Mouse (Mus musculus) left cerebral cortex, postnatal 10 days (tissue): ENCODE data around the gene Arv1. TPM values are rescaled to one million over a fixed set of nuclear protein-coding genes. Genes with fewer than 3 reads are reported as not detected.

Experiments used
- DNase-seq, 2 experiments: peaks; one replicate each; pipeline ENCODE4 v3.0.0; 2021 to 2022; ENCODE audit warnings: low spot score in 2 of 2, mixed read lengths in 1 of 2; ENCODE audit errors: extremely low spot score in 1 of 2
- intact Hi-C: fragments of 180-260 bp; cut with DNase I; formaldehyde crosslinking; loops from one replicate; pipeline ENCODE4 v1.15.1; 2025
- total RNA-seq, 2 experiments: library from RNA; stranded (reverse); gene quantifications; 2 replicates each; pipeline ENCODE4 v1.2.3; 2021

Gene Arv1
- total RNA-seq, 2 experiments from 2014 or later: 14.7 to 18.8 TPM

DNA sequence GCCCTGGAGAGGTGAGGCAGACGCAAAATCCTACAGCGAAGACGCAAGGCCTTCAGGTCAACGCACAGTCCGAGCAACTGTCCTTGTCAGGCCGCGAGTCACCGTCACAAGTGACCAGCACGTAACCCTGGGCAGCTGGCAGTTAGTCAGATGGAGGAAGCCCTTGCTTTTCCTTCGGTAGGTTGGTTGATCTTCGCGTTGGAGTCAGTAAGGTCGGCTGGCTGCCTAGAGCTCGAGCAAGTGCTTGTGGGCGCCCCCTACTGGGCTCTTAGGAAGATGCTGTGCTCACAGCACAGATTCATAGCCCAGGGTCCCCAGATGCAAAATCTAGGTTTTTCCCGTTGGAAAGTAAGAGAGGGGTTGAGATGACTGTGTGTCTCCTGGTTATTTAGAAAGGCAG is 53.8 kb downstream of the Arv1 start:
- intact Hi-C loops: no loop called here
- peak; percentile 55 to 81 for DNase-seq

DNA sequence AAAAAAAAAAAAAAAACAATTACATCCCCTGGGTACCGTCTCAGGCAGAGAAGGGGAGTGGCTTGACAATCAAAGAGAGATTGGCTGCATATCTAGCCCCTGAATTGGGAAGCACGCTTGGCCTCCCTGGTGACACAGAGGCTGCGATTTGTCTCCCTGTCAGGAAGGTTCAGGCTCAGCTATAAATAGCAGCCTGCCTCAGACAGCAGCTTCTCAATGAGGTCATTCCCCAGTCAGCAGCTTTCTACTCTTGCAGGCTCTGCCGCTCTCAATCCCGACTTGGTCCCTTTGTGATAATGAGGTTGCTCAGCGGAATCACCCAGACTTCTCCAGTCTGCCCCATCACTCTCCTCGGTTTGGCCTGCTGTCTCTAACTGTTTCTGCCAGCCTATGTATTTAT is 58.3 kb downstream of the Arv1 start:
- DNase-seq: peak in 1 of 2 experiments; percentile 32
- intact Hi-C loops: loop anchor here (5.0 kb wide), 1 partner anchor 38 kb away; no protein-coding TSS in a partner anchor

DNA sequence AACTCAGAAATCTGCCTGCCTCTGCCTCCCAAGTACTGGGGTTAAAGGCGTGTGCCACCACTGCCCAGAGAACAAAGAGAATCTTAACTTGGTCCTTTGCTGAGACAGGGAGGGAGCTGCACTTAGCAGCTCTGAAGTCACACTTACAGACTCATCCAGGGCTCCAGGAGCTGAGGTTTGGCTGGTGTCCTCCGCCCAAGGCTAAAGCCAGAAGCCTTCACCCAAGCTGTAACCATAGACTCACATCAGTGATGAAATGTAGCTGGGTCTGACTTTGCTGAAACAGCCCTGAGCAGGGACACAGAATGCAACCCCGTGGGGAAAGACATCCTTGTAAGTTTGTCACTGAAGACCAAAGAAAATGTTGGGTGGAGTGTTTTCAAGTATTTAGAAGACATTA is 60.5 kb downstream of the Arv1 start:
- no peak for DNase-seq
- intact Hi-C loops: loop anchor here (5.0 kb wide), 1 partner anchor 40 kb away; no protein-coding TSS in a partner anchor

DNA sequence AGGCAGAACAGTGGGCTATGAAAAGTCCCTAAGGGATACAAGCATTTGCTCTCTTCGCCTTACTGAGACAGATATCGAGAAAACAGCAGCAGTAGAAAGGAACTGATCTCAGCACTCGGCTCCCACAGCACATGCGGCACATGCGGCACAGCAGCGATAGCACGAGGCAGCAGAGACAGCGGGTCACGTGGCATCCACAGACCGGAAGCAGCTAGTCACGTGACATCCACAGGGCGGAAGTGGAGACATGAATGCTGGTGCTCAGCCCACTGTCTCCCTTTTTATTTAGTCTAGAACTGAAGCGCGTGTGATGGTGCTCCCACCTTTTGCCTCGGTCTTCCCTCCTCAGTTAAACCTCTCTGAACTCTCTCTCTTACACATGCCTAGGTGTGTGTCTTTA is 61.3 kb downstream of the Arv1 start:
- intact Hi-C loops: loop anchor here (5.0 kb wide), 1 partner anchor 41 kb away; no protein-coding TSS in a partner anchor
- no peak for DNase-seq

Other genes starting within 250 kb of the Arv1 start
- 10 to 100 TPM; 32.8 to 39.1 TPM for gene Cog2, start 201.4 kb upstream of the Arv1 start, total RNA-seq
- gene Agt, start 152.4 kb upstream of the Arv1 start, total RNA-seq: 10 to 100 TPM; 10.4 to 20.5 TPM
- not detected for gene Capn9, start 146.0 kb upstream of the Arv1 start, total RNA-seq
- 10 to 100 TPM; 55.2 to 64.5 TPM for gene 2310022B05Rik, start 58.8 kb upstream of the Arv1 start, total RNA-seq
- gene Ttc13, start 156 bp upstream of the Arv1 start, total RNA-seq: 10 to 100 TPM; 57.8 to 58.7 TPM
- gene Fam89a, start 29.7 kb downstream of the Arv1 start, total RNA-seq: not detected
- gene Trim67, start 71.0 kb downstream of the Arv1 start, total RNA-seq: 10 to 100 TPM; 30.6 to 39.3 TPM
- 10 to 100 TPM; 56.6 to 61.4 TPM for gene Gnpat, start 140.9 kb downstream of the Arv1 start, total RNA-seq
- 10 to 100 TPM; 21.3 to 21.9 TPM for gene 2810004N23Rik, start 141.0 kb downstream of the Arv1 start, total RNA-seq
- 10 to 100 TPM; 35.7 to 37.0 TPM for gene Exoc8, start 175.6 kb downstream of the Arv1 start, total RNA-seq
- gene Sprtn, start 175.7 kb downstream of the Arv1 start, total RNA-seq: 10 to 100 TPM; 14.7 to 15.6 TPM
- gene Egln1, start 227.2 kb downstream of the Arv1 start, total RNA-seq: 10 to 100 TPM; 59.9 to 61.1 TPM